Mouse (Mus musculus) fat pad, adult 2 months (tissue): Measurements from ENCODE around the gene Gm4559.
"Not testable (repeated sequence)": the region's sequence is repeated elsewhere in the genome, so short reads cannot be mapped to it uniquely, and the experiment has no call there.

Source experiments
- DNase-seq: peaks from one replicate; pipeline ENCODE4 v3.0.0-alpha.2; 2011; ENCODE audit warnings: low read depth, low spot score; ENCODE audit errors: extremely low read depth

The Gm4559 gene

GRCm38 (mm10) chr7:142274263-142274662, at the start of gene Gm4559:
Gm4559 (minus strand) TSS chr7:142274363.
- DNase-seq, result not testable (repeated sequence)

GRCm38 (mm10) chr7:142323396-142324117, 49.4 kb upstream of the Gm4559 start:
- no peak for DNase-seq

DNA sequence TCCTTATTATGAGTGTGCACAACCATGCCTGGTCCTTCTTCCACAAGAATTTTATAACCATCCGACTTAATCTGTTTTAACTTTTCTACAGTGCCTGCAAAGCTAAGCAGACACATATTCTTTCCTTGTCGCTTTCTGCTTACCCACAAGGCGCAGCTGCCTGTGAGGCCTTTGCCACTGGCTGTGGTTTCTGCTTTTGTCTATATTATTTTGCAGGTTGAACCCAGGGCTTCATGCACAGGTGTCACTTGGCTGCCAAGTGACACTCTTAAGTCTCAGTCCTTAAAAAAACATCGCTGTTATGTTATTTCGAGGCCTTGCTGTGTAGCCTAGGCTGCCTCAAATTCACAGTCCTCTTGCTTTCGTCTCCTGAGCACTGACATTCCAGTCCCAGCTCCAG, 48.5 kb upstream of the Gm4559 start:
- DNase-seq, result no peak

- not testable (repeated sequence) for DNase-seq
Measured at GRCm38 (mm10) chr7:142321637-142322306, 47.6 kb upstream of the Gm4559 start.

DNA sequence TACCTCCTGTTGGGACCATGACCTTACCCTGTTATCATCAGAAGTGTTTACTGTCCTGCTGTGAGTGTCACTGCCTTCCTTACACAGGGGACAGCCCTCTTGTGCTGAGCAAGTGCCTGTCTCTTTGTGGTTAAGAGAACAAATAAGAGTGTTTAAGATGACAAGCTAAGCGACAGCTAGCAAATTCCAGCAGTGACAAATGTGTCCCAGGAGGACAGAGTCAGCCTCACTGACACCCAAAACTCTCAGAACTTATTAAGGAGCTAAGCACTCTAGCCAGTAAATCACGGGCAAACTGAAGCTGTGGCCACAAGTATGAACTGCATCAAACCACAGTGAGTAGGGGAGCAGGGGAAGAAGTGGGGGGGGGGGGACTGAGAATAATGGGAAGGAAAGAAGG, 46.7 kb upstream of the Gm4559 start:
- no peak for DNase-seq

GRCm38 (mm10) chr7:142319124-142319523, 45.0 kb upstream of the Gm4559 start:
- DNase-seq, result no peak

GRCm38 (mm10) chr7:142317216-142317615, 43.1 kb upstream of the Gm4559 start:
- no peak for DNase-seq

DNA sequence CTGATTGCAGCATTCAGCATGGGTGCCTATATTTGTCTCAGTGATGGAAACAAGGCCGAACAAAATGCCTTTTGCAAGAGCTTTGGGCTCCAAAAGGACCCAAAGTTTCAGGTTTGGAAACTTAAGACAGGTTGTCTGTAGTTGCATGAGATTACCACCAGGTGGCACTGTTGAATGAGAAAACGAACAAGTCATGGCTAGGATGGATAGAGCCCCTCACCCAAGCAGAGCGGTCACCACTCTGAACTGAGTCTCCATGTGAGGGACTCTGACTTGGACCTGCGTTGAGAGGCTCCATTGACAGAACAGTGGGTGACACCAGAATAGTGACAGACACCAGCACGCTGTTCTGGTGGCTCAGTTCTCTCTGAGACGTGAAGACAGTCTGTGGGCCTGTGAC, 42.4 kb upstream of the Gm4559 start:
- DNase-seq, result no peak

DNA sequence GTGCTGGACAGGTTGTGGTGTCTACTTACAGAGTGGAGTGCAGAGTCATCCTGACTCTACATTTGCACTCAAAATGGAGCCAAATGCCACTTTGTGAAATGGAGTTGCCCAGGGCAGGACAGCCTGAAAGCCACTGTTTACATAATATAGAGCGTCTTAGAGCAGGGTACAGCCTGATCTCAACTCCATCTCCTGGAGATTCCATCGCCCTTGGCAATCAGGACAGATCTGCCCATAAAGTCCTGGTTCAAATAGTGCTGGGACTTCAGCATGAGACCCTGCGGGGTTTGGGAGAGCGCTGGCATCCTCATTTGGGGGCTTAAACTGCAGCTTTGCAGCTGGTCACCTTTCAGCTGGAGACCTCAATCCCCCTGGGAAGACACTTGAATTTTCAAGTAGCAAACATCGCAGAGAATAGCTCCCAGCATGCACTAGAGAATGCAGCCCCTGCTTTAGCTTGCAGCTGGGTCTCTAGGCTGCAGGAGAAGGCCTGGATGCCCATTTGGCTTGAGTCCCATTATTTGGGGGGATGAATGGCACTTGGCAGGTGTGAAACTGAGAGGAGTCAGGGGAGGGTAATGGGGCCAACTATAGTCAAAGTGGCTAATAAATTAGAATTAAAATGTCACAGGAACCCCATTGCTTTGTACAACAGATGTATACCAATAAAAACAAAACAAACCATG, 40.6 kb upstream of the Gm4559 start:
- no peak for DNase-seq

DNA sequence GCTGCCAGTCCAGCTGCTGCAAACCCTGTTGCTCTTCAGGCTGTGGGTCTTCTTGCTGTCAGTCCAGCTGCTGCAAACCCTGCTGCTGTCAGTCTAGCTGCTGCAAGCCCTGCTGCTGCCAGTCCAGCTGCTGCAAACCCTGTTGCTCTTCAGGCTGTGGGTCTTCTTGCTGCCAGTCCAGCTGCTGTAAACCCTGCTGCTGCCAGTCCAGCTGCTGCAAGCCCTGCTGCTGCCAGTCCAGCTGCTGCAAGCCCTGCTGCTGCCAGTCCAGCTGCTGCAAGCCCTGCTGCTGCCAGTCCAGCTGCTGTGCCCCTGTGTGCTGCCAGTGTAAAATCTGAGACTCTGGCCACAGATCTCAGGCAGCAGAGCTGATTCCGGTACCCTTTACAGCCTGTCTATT, 29.8 kb upstream of the Gm4559 start:
- not testable (repeated sequence) for DNase-seq

DNA sequence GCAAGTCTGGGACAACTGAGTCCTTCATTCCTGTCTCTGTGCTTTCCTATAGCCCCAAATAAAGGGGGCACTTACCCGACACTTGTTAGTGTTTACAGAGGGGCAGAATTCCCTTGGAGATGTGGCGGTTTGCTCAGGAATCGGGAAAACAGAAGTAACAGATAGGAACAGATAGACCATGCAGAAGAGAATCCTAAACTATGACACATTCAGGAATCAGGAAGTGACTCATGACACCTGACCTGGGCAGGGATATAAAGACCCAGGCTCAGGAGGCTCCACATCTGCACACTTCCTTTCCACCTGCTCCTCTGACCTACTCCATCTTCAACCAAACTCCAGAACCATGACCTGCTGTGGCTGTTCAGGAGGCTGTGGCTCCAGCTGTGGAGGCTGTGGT, 29.1 kb upstream of the Gm4559 start, which contains the start of gene Krtap5-4:
Gene Krtap5-4 (plus strand): TSS at position 301 of the 400 bp plus-strand sequence.
- DNase-seq, result no peak

- DNase-seq, result not testable (repeated sequence)
Measured at GRCm38 (mm10) chr7:142297018-142297417, 22.9 kb upstream of the Gm4559 start, which contains the start of gene Krtap5-1. Krtap5-1 (minus strand) TSS chr7:142297118.

- DNase-seq, result not testable (repeated sequence)
Measured at GRCm38 (mm10) chr7:142296108-142296507, 21.9 kb upstream of the Gm4559 start.

DNA sequence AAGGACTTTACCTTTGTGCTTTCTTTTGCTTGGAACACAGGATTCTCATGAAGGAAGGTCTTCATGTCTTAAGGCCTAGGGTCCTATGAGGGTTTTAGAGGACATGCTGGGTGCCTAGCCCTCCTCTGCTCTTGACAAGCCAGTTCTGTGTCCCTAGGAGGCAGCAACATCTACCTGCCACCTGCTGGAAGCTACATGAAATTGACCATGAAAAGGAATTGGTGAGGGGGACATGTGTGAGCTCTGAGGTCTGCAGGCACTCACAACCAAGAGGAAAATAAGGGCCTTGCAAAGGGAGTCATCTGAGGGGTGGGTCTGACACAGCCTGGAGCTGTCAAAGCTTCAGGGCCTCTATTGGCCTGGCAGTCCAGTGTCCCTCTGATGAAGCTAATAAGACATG, 21.3 kb upstream of the Gm4559 start:
- DNase-seq, result no peak

- not testable (repeated sequence) for DNase-seq
Measured at GRCm38 (mm10) chr7:142293851-142294250, 19.7 kb upstream of the Gm4559 start.

GRCm38 (mm10) chr7:142285910-142286612, 11.9 kb upstream of the Gm4559 start:
- not testable (repeated sequence) for DNase-seq

- DNase-seq, result no peak
Measured at GRCm38 (mm10) chr7:142285130-142285835, 11.1 kb upstream of the Gm4559 start.

- peak; percentile 30 for DNase-seq
Measured at GRCm38 (mm10) chr7:142284615-142285080, 10.5 kb upstream of the Gm4559 start.

GRCm38 (mm10) chr7:142284023-142284591, 9.9 kb upstream of the Gm4559 start:
- DNase-seq, result no peak

GRCm38 (mm10) chr7:142282847-142283246, 8.7 kb upstream of the Gm4559 start:
- DNase-seq, result not testable (repeated sequence)
